Mouse (Mus musculus): ENCODE data around the gene Mybbp1a.

GRCm38 (mm10) chr11:72473540-72473939 is 32.4 kb downstream of the Mybbp1a start:
- TF ChIP-seq CTCF (IDR thresholded peaks at IDR 0.05; ENCODE audit: control insufficient read depth, insufficient read depth, low read length): no peak
- no peak for TF ChIP-seq POLR2A (IDR thresholded peaks at IDR 0.05; ENCODE audit: borderline replicate concordance, control insufficient read depth, low read depth, low read length)

Measured in bone marrow, adult 2 months (tissue).